Mouse (Mus musculus): ENCODE results near the gene Nabp2.

DNA sequence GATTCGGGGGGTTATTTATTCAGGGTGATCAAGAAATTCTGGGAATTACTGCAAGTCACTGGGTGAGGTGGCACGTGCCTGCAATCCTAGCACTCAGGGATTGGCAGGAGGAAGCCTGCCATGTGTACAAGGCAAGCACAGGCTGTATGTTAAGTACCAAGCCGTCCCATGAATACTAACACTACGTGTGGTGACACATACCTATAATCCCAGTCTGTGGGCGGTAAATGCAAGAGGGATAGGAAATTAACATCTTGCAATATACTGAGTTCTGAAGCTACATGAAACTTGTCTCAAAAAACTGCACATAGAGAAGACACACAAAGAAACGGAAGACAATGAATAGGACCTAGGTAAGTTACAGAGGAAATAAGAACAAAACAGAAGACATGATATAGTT, 39.7 kb upstream of the Nabp2 start:
- TF ChIP-seq CTCF (conservative IDR thresholded peaks at IDR 0.05; ENCODE audit: low read length): no peak
- TF ChIP-seq POU5F1 (IDR thresholded peaks at IDR 0.05; ENCODE audit: borderline replicate concordance, low read length): no peak

Measured in E14TG2a.4 (cell line).